Mouse (Mus musculus) cortical plate, adult 2 months (tissue): ENCODE results near the gene Cdh26.

Experiments used
- CTCF ChIP-seq: fragments of 200-500 bp; IDR thresholded peaks from 2 replicates; pipeline ENCODE4 v1.5.1; 2011; ENCODE audit warnings: mild to moderate bottlenecking, control low read depth, low read length; ENCODE audit not compliant: insufficient read depth; ENCODE audit errors: extremely low read depth
- POLR2A ChIP-seq: fragments of 200-500 bp; IDR thresholded peaks from 2 replicates; pipeline ENCODE4 v1.6.1; 2011; ENCODE audit warnings: mild to moderate bottlenecking, low read length, control low read depth; ENCODE audit not compliant: insufficient read depth; ENCODE audit errors: extremely low read depth

GRCm38 (mm10) chr2:178490245-178490920, 60.1 kb downstream of the Cdh26 start:
- TF ChIP-seq CTCF (no peak), POLR2A (no peak)
